In genomic region chr13:28709966-28710365, GRCm38 (mm10) we compare ENCODE assay signal across 22 mouse cellular contexts.
A peak's percentile ranks its signal among the peaks of the same experiment; 100 is the strongest.
DNase-seq lines count a peak whose midpoint lies in the region; ATAC-seq lines count a peak whose summit lies in the region.
"Had no signal": no experiment of that assay in that cellular context is flagged by ENCODE, and none has a peak within 500 bp of the region (broad histone marks: within the 10 kb centered on the region; RNA-seq: fewer than 3 reads in every experiment).

No protein-coding gene starts in this region.

- peak; percentile 56 for DNase-seq in heart, adult 11 months
- no peak for DNase-seq in heart, postnatal 10 days
- DNase-seq in midbrain, embryonic 14.5 days = no peak
- no peak for DNase-seq in MN1 (ENCODE audit: low spot score)
- DNase-seq: adrenal gland, adult 8-10 months; adrenal gland, postnatal 36 days; cerebellum, adult 11 months; cerebellum, adult 8-10 months; cerebellum, postnatal 14 days; embryo, embryonic 11 days; gastrocnemius, postnatal 10 days; heart, adult 2 months; heart, postnatal 36 days; kidney, adult 2 months had no signal

- H3K4me2 ChIP-seq in midbrain, embryonic 16.5 days (ENCODE audit: low read length) = no peak overlapping the region
- H3K4me2 ChIP-seq in midbrain, embryonic 14.5 days (ENCODE audit: low read length) = no peak overlapping the region
- no peak overlapping the region for H3K4me2 ChIP-seq in forebrain, embryonic 15.5 days (replicated peaks)
- H3K4me2 ChIP-seq: embryonic facial prominence, embryonic 15.5 days; heart, embryonic 12.5 days; hindbrain, embryonic 12.5 days had no signal

- no peaks in the 10 kb centered on the region for H3K36me3 ChIP-seq in midbrain, embryonic 16.5 days (ENCODE audit: control insufficient read depth, insufficient read depth, low read length)
- H3K36me3 ChIP-seq in midbrain, embryonic 14.5 days (ENCODE audit: control insufficient read depth, insufficient read depth, low read length) = no peaks in the 10 kb centered on the region
- H3K36me3 ChIP-seq in forebrain, embryonic 15.5 days = no peaks in the 10 kb centered on the region
- H3K36me3 ChIP-seq: embryonic facial prominence, embryonic 15.5 days; heart, embryonic 12.5 days; hindbrain, embryonic 12.5 days had no signal

- H3K9ac ChIP-seq in midbrain, embryonic 16.5 days (ENCODE audit: low read depth, low read length) = no peak overlapping the region
- no peak overlapping the region for H3K9ac ChIP-seq in midbrain, embryonic 14.5 days (replicated peaks; ENCODE audit: low read length)
- H3K9ac ChIP-seq in forebrain, embryonic 15.5 days (replicated peaks) = 0 out of 2 replicates have a peak overlapping the region, but pooled peaks have one; percentile 7
- H3K9ac ChIP-seq: embryonic facial prominence, embryonic 15.5 days; heart, embryonic 12.5 days; hindbrain, embryonic 12.5 days had no signal

- 56% methylated on average over 7 of the region's 7 CpGs for WGBS in midbrain, embryonic 16.5 days
- WGBS in midbrain, embryonic 14.5 days = 78% methylated on average over 7 of the region's 7 CpGs
- 21% methylated on average over 7 of the region's 7 CpGs for WGBS in forebrain, embryonic 15.5 days

- peak; percentile 39; the same call in 1 of the 2 replicates for ATAC-seq in midbrain, embryonic 16.5 days
- ATAC-seq in midbrain, embryonic 14.5 days (ENCODE audit: low FRiP score, low TSS enrichment) = no peak
- ATAC-seq in forebrain, embryonic 15.5 days (replicated peaks) = peak; percentile 88
- ATAC-seq in megakaryocyte, adult 5-6 weeks (ENCODE audit: poor library complexity, severe bottlenecking) = no peak
- ATAC-seq: intestine, embryonic 16.5 days had no signal

- H3K27ac ChIP-seq in midbrain, embryonic 16.5 days (ENCODE audit: low read length) = no peak overlapping the region
- no peak overlapping the region for H3K27ac ChIP-seq in midbrain, embryonic 14.5 days (replicated peaks; ENCODE audit: low read depth, low read length)
- H3K27ac ChIP-seq in forebrain, embryonic 15.5 days (replicated peaks) = peak overlapping the region; percentile 65
- H3K27ac ChIP-seq: embryonic facial prominence, embryonic 15.5 days; heart, adult 2 months; hindbrain, embryonic 12.5 days had no signal

- peaks cover 4% of the 10 kb centered on the region; the same call in 1 of the 2 replicates for H3K4me1 ChIP-seq in midbrain, embryonic 16.5 days (ENCODE audit: control insufficient read depth, insufficient read depth, low read length)
- peaks cover 3% of the 10 kb centered on the region; the same call in 1 of the 2 replicates for H3K4me1 ChIP-seq in midbrain, embryonic 14.5 days (ENCODE audit: control insufficient read depth, insufficient read depth, low read length)
- H3K4me1 ChIP-seq in forebrain, embryonic 15.5 days = peaks cover 24% of the 10 kb centered on the region
- H3K4me1 ChIP-seq: embryonic facial prominence, embryonic 15.5 days; heart, embryonic 12.5 days had no signal

- no peaks in the 10 kb centered on the region for H3K27me3 ChIP-seq in midbrain, embryonic 16.5 days (ENCODE audit: control insufficient read depth, insufficient read depth, low read depth, low read length)
- no peaks in the 10 kb centered on the region for H3K27me3 ChIP-seq in midbrain, embryonic 14.5 days (ENCODE audit: control insufficient read depth, insufficient read depth, low read length)
- no peaks in the 10 kb centered on the region for H3K27me3 ChIP-seq in forebrain, embryonic 15.5 days
- H3K27me3 ChIP-seq: embryonic facial prominence, embryonic 15.5 days; heart, embryonic 12.5 days; hindbrain, embryonic 12.5 days had no signal

- intact Hi-C loops in heart, postnatal 10 days (cut with DNase I) = no loop called here

- H3K9me3 ChIP-seq in midbrain, embryonic 16.5 days (replicated peaks; ENCODE audit: control insufficient read depth, low read length, poor library complexity, severe bottlenecking) = no peaks in the 10 kb centered on the region
- no peaks in the 10 kb centered on the region for H3K9me3 ChIP-seq in midbrain, embryonic 14.5 days (ENCODE audit: control insufficient read depth, low read length)
- no peaks in the 10 kb centered on the region for H3K9me3 ChIP-seq in forebrain, embryonic 15.5 days
- H3K9me3 ChIP-seq: embryonic facial prominence, embryonic 15.5 days; heart, embryonic 12.5 days; hindbrain, embryonic 12.5 days had no signal

- H3K4me3 ChIP-seq in midbrain, embryonic 16.5 days (ENCODE audit: low read depth, low read length) = no peak overlapping the region
- H3K4me3 ChIP-seq in midbrain, embryonic 14.5 days (replicated peaks; ENCODE audit: low read depth, low read length) = no peak overlapping the region
- no peak overlapping the region for H3K4me3 ChIP-seq in forebrain, embryonic 15.5 days
- H3K4me3 ChIP-seq: embryonic facial prominence, embryonic 15.5 days; erythroblast, embryonic 14.5 days; heart, adult 2 months; heart, embryonic 12.5 days; hindbrain, embryonic 12.5 days had no signal

Comparison
In these comparisons a context has a peak if more than half of its experiments do, and no peak if none do; other contexts are left out.
1. ATAC-seq: peak in midbrain, embryonic 16.5 days (single experiment) and forebrain, embryonic 15.5 days (single experiment); none in midbrain, embryonic 14.5 days (single experiment) and megakaryocyte, adult 5-6 weeks (single experiment).